Mouse (Mus musculus) bone marrow macrophage, adult 2 months (primary cell): ENCODE measurements around the gene Cphx3.
"Not testable (repeated sequence)": the region's sequence is repeated elsewhere in the genome, so short reads cannot be mapped to it uniquely, and the experiment has no call there.

Experiments used
- CTCF ChIP-seq: IDR thresholded peaks from 2 replicates; pipeline ENCODE4 v1.5.1; 2012; ENCODE audit warnings: low read depth, mild to moderate bottlenecking, low read length, moderate library complexity
- POLR2A ChIP-seq: IDR thresholded peaks from 2 replicates; pipeline ENCODE4 v1.6.1; 2012; ENCODE audit warnings: mild to moderate bottlenecking, low read depth, low read length, borderline replicate concordance

GRCm38 (mm10) chr14:26206926-26207247, 124.8 kb downstream of the Cphx3 start, which contains the start of gene Tmem254b:
- not testable (repeated sequence) for TF ChIP-seq POLR2A, CTCF
